Mouse (Mus musculus) frontal cortex, postnatal 25 days (tissue): ENCODE data around the gene Abcc8.
A peak's percentile ranks its signal among the peaks of the same experiment; 100 is the strongest.
"Not testable (repeated sequence)": the region's sequence is repeated elsewhere in the genome, so short reads cannot be mapped to it uniquely, and the experiment has no call there.

ENCODE experiments used
- DNase-seq, 2 experiments: peaks; one replicate each; pipeline ENCODE4 v3.0.0; 2022; ENCODE audit warnings: low spot score in 2 of 2

Gene Abcc8

DNA sequence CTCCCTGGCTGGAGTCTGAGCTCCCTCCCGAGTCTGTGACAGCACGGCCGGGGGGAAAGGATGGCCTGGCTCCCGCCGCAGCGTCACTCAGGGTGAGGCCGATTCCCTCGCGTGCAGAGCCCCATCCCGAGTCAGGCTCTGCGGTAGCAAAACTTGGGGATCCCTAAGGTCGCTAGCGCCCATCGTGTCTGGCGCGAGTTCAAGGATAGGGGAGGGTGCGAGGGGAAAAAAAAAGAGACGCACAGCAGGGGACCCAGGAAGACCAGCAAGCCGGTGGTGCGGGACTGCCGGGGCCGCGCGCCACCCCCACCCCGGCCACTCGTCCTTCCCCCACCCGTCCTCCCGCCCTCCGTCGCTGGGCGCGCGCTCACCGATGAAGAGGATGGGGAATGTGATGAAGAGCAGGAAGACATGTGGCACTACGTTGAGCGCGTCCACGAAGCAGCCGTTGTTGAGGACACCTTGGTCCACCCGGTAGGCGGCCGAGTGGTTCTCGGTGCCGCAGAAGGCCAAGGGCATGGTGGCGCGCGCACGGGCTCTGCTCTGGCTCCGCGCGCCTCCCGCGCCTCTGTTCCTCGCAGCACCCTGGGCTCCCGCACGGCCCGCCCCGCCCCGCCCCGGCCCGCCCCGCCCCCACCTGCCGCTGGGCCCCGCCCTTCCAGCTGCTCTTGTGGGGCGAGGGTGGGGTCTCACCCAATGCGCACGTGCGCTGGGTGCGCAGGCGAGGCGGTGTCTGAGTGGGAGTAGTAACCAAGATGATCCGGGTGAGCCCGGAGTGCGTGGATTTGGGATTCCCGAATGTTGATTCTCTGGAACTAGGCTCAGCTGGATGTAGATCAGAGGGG, at the start of gene Abcc8:
Gene Abcc8, minus strand, starts transcription at position 603 of the 845 bp plus-strand sequence.
- peak; percentile 15 to 31 for DNase-seq

DNA sequence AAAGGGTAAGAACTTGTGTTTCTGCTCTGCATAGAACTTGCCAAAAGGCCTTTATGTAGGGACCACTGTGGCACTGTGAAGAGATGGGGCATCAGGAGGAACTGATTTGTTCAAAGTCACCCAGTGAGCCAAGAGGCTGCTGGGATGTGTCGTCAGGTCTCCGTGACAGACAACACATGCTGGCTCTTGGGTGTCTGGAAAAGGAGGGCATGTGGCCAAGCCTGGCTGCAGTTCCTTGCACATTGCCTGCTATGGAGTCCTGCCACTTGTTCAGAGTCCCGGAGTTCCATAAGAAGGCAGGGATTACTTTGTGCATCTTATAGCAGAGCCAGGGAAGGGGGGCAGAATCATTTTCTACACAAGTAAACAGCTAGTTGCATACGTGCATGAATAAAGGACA, 47.1 kb upstream of the Abcc8 start:
- DNase-seq: no peak

DNA sequence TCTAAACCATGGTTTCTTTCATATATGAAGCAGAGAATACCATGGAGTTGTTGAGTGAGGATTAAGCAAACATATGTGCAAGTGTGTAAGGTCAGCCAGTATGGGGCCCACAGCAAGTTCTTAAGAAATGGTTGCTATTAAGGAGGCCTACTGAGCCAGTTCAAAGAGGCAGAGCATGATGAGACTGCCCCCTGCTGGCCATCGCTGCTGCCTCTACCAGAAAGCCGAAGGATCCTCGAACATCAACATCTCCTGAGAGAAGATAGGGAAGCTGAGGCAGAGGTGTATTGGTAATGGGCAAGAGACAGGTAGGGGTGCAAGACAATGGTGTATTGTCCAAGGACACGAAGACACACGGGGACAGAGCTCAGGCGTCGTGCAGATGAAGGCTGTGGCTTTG, 46.4 kb upstream of the Abcc8 start:
- peak; percentile 50 to 57 for DNase-seq

DNA sequence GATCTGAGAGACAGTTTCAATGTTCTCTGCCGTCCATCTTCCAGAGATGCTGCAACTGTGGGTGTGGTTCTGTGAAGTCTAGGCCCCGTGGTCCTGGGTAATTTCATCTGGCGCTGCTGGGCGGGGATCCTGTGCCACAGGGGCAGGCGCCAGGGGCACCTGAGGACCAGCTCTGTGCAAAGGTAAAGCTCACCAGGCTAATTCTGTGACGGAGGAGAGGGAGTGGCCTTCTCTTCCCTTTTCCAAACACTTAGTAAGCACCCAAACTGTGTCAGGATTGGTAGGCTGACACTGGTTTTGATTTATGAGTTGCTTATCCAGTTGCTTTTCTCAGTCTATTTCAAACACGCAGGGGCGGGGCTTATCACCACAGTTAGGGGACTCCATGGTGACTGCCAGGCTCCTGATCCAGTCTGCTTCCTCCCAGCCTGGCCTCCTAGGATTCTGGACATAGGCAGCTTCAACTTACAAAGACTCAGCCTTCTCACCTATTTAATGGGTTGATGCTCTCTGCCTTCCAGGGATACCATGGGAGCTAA, 40.8 kb upstream of the Abcc8 start:
- no peak for DNase-seq

DNA sequence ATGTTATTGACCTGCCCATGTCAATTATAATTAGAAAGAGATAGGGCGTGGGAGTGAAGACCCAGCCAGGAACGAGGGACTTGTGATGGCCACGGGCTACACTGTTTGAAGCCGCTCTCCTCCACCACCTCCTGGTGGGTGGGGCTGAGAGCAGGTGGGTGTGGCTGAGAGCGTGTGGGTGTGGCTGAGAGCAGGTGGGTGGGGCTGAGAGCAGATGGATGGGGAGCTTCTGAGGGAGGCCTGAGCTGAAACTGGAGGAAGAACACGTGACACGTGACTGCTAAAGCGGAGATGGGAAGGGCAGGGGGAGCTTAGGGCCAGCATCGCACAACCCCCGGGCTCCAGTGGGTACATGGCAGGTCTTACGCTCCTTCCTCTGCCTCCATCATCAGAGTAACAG, 38.6 kb upstream of the Abcc8 start:
- DNase-seq: no peak

DNA sequence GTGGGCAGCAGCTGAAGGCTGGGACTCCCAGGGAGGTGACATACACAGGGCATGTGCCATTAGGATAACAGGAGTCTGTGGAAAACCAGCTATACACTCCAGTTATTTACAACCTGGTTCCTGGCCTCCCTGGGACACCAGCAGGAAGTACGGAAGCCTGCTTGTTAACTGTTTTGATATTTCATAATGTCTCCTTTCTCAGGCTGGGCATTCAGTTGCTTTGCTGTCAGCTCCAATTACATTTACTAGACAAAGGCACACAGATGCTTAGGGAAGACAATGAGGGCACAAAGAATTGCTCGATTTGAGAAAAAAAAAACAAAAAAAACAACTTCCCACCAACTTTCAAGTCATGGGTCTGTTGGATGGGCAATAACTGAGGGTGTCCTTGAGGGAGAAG, 36.6 kb upstream of the Abcc8 start:
- no peak for DNase-seq

DNA sequence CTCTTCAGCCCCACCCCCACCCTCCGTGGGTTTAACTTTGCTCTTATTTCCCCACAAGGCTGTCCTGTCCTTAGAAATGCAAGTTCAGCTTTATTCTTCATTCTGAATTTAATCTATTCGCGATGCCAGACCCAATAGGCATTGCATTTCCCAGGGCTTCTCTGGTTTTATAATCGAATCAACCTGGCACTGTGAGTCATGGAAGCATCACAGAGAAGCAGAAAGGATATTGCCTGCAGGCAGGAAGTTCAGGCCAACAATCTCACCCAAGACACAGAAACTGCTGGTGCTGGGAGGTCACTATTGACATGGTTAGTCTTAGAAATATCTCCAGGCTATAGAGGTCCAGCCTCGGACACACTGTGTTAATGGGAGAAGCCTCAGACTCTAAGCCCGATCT, 30.4 kb upstream of the Abcc8 start:
- DNase-seq: no peak

DNA sequence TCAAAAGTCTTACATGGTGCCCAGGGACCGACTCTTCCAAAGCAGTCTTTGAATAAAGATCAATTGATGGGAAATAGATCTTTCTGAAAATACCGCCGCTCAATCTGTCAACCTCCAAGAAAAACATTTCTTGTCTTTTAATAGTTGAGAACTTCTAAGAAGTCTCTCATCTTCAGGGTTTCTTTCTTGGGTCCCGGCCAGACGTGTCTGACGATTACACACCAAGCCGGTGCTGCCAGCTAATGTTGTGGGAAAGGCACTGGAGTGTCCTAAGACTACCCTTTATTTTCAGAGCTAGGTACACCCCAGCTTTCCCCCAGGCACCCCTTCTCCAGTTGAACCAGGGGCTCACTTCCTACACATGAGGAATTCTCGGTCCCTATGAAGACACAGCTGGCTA, 28.3 kb upstream of the Abcc8 start:
- no peak for DNase-seq

DNA sequence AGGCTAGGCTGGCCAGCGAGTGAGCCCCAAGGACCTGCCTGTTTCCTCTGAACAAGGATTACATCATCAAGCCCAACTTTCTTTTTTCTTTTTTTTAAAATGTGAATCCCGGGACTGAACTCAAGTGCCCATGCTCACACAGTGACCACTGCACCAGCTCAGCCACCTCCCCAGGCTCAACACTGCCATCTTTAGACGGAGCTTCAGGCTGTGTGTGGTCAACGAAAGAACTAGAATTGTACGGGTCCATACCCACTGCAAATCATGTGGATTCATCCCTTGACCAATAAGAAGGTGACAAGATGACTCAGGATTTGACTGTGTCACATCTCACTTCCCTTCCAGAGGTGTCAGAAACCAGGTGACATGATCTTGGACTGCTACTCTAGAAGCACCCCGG, 24.9 kb upstream of the Abcc8 start:
- no peak for DNase-seq

DNA sequence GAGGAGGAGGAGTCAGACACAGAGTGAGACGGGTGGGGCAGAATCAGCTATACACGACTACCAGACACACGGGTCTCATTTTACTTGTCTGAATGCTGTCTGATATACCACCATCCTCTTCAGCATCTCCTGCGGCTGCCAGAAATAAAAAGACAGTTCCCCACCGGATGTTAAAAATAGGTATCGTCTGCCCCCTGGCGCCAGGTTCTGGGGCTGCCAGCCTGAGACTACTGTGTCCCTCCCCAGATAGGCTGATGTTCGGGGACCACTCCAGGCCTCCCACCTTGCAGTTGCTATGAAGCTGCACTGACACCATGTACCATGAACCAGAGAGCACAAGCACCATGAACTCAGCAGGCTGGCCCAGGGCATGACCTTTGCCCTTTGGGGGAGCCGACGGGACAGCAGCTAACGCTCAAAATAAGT, 24.2 kb upstream of the Abcc8 start:
- peak; percentile 44 to 49 for DNase-seq

DNA sequence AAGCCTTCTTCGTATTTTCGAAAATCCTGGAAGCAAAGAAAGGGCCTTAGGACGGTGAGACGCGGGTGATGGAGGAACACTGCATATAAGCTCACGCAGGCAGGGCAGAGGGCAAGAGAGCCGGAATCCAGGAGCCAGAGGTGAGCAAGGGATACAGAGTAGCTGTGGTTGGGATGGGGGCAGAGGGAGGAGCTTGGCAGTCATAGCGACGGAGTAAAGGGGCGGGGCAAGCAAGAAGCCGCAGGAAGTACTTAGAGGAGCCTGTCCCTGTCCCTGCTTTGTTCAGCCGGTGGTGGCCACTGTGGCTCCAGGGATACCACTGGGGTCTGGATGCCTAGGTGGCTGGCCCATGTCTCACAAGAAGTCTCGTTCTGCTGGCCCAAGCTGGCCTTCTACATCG, 21.8 kb upstream of the Abcc8 start:
- no peak for DNase-seq

DNA sequence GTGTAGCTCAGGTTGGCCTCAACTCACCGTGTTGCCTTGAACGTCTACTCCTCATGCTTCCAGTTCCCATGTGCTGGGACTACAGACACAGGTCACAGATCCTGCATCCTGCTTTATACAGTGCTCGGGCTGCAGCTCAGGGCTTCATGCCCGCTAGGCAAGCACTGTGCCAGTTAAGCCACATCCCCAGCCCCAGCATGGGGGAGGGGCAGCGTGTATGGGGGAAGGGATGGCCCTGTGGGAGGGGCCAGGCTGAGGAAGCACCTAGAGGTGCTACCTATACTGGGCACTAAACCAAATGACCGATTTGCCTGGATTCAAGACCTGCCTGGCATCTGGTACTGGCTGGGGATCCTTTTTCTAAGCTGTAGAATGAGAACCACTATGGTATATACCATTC, 20.2 kb upstream of the Abcc8 start:
- no peak for DNase-seq

DNA sequence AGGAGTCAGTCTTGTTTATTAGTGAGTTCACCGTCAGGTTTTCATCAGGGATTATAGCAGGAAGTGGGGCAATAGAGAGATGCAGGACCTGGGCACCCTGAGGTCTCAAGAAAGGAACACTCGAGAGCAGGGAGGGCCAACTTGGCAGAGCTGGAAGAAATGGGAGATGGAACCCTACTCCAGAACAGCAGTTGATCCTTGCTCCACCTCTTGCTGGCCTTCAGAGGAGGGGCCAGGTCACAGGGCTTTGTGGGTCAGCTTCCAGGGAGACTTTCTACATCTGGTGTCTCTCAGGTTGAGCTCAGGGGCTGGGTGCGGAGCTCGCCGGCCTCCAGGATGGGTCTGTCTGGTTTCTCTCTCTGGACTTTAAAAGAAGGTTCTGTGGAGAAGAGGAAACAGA, 15.5 kb upstream of the Abcc8 start:
- DNase-seq: no peak

DNA sequence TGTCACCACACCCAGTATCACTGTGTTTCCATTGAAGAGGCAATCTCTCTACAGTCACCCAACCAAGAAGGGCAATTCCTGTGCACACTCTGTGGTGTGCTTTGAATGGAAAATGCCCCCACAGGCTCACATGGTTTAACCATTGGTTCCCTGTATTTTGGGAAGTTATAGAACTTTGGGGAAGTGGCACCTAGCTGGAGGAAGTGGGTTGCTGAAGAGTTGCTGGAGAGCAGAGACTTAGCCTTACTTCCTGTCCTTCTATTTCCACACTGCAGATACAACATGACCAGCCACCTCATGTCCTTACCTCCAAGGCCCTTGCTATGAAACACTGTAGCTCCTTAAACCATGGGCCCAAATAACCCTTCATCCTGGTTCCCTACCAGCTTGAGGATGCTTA, 4.4 kb upstream of the Abcc8 start:
- DNase-seq: no peak

DNA sequence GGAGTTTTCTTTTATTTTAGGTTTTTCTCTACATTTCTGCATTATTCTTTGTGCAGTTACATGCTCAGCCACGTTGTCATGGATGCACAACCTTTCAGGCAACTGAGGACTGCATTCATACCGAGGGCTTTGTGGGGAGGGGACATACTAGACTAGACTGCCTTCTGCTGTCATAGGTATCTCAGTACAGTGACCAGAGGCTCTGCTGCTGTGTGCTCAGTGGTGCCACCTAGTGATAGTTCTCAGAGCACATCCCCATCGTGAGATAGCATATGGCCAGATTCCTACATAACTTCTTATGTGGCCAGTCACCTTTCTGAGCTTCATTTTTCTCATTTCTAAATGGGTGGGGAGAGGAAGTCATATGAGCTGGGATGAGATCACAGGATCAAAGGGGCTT, 1.8 kb upstream of the Abcc8 start:
- DNase-seq: peak; percentile 37 to 40

DNA sequence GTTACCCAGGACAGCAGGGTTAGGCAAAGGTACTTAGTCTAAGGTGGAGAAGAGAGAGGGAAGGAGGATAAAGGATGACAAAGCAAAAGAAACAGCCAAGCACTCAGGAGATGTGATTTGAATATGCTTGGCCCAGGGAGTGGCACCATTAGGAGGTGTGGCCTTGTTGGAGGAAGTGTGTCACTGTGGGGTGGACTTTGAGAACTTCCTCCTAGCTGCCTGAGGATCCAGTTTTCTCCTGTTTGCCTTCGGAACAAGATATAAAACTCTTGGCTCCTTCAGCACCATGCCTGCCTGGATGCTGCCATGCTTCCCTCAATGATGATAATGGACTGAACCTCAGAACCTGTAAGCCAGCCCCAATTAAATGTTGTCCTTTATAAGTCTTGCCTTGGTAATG, 10.9 kb downstream of the Abcc8 start:
- DNase-seq: not testable (repeated sequence)

DNA sequence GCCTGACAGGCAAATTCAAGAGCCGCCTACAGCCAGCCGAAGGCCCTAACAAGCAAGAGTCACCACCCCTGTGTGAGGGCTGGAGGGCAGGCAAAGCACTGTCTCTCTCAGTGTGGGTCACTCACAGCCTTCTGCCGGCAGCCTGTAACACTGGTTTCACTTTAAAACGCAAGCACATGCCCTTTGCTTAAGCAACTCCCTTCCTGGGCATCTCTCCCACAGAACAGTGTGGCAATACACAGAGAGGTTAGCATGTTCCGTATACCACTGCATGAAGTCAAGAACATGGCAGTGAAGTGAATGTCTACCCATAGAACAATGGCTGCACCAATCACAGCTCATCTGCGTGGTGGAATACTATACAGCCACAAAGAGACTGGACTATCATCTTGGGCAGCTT, 11.4 kb downstream of the Abcc8 start:
- no peak for DNase-seq

DNA sequence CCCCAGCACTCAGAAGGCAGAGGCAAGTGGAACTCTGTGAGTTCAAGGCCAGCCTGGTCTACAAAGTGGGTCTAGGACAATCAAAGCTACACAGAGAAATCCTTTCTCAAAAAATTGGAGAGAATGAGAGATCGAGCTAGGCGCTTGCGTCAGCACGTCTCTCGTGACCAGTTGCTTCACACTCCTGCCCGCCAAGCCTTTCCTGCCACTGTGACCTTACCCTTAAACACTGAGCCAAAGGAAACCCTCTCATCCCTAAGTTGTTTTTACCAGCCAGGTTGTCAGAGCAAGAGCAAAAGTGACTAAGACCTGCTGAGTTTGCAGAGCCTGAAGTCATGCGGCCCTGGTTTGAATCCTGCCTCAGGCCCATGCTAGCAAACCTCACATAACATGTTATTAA, 11.9 kb downstream of the Abcc8 start:
- no peak for DNase-seq

DNA sequence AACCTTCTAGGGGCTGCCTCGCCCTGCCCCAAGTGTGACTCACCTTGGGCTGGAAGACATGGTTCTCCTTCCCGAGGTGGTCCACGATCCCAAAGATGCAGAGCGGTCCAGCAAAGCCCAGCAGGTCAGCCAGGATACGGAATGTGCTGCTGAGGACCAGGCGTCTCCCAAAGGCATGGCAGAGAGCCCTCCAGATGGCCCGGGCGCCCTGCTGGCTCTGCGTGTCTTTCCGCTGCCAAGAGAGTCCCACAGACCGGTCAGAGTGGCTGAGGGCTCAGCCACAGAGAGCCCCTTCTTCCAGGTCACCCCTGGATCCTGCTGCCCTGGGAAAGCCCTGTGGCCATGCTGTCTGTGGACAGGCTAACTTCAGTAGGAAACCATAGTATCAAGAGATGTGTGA, 14.0 kb downstream of the Abcc8 start:
- DNase-seq: no peak

DNA sequence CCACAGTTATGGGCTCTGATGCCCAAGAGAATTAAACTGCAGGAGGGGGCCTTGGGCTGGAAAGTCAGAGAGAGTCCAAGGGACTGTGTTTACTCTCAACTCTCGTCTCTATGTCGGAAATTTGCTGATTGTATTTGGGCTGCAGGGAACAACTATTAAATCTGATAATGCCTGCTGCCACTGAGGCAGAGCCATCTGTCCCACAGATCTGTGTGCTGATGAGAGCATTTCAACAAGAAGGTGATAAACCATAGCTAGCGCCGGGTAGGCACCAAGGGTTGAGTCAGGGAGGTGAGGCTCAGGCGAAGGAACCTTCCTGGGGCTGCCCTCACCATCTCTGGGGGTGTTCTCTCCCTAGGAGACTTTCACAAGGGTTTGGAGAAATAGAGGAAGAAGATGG, 17.1 kb downstream of the Abcc8 start:
- DNase-seq: no peak

DNA sequence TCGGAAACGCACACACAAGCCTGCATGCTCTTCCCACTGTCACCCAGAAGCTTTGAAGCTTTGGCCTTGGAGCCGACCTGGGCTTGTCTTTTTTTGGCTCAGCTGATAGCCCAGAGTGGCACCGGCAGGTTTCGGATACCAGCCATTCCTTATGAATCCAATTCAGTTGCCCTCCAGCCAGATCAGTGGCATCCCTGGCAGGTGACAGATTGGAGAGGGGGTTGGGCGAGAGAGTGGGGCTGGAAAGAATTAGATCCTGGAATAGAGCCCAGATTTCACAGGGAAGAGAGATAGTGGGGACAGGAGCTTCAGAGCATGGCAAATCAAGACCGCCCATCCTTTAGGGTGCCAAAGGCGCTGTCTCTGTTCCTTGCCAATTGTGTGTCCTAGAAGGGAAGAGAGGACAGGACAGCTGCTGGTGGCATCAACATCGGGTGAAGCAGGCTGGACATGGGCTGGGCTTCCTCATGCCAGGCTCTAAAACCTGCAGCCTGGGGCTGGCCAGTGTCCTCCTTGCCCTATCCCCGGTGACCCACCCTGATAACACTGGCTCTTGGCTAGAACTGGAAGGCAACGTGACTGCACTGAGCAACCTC, 17.6 kb downstream of the Abcc8 start:
- DNase-seq: no peak

DNA sequence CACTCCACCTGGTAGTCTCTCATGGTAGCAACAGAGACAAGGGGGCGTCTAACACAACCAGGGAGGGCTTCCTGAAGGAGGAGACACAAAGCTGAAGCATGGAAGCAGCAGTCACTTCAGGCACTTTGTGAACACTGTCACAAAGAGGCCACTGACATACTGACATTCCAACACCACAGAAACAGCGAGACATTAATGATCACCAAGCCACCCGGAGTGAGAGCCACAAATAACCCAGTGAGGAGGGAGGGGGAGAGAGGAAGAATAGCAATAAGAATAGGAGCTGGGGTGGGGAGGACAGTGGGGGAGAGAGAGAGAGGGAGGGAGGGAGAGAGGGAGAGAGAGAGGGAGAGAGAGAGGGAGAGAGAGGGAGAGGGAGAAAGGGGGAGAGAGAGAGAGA, 18.2 kb downstream of the Abcc8 start:
- DNase-seq: no peak

DNA sequence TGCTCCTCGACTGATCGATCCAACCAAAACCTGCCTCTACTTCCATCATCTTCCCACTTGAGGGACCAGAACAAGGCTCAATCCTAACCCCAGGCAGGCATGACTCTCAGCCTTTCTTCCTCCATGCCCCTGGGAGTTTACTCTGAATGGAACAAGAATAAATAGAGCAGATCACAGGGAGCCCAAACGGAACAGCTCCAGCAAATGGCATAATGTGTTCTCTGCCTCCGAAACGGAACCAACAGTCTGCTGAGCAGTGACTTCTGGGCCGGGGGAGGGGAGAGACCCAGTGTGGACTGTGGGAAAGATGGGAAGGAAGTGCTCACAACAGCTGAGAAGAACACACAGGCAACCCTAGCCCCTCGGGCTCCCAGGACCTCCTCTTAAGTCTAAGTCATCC, 22.1 kb downstream of the Abcc8 start:
- DNase-seq: no peak
